Mouse (Mus musculus) embryonic fibroblast, embryonic 13.5 days (primary cell): Measurements from ENCODE around the gene Sidt1. TPM values are rescaled to one million over a fixed set of nuclear protein-coding genes. Genes with fewer than 3 reads are reported as not detected.

Experiments
- H3K27ac ChIP-seq: 2 replicates; pipeline ENCODE4 v1.5.1; 2012; ENCODE audit warnings: low read length, control low read depth, inconsistent platforms; ENCODE audit not compliant: insufficient read depth
- H3K4me1 ChIP-seq: 2 replicates; pipeline ENCODE4 v1.6.1; 2011; ENCODE audit warnings: low read length; ENCODE audit not compliant: control insufficient read depth, insufficient read depth
- H3K4me3 ChIP-seq: 2 replicates; pipeline ENCODE4 v1.5.1; 2011; ENCODE audit warnings: mild to moderate bottlenecking, control low read depth, low read length; ENCODE audit not compliant: insufficient read depth
- CTCF ChIP-seq: IDR thresholded peaks from 2 replicates; pipeline ENCODE4 v1.5.1; 2011; ENCODE audit warnings: mild to moderate bottlenecking, control low read depth, low read length, moderate library complexity, borderline replicate concordance; ENCODE audit not compliant: insufficient read depth
- POLR2A ChIP-seq: IDR thresholded peaks from 2 replicates; pipeline ENCODE4 v1.6.1; 2011; ENCODE audit warnings: low read depth, mild to moderate bottlenecking, control low read depth, low read length, moderate library complexity
- polyA plus RNA-seq: library from polyadenylated mRNA; stranded (reverse); fragments of >200 nt; gene quantifications from 2 replicates; pipeline ENCODE4 v1.2.4, GENCODE M21; 2011; ENCODE audit warnings: low read depth; ENCODE audit not compliant: missing spikeins, insufficient read length

Gene Sidt1
- polyA plus RNA-seq, 1 experiment: not detected

- no peak overlapping the region for H3K4me3 ChIP-seq
These were observed 80.3 kb downstream of the Sidt1 start for GRCm38 (mm10) chr16:44252735-44253134.

DNA sequence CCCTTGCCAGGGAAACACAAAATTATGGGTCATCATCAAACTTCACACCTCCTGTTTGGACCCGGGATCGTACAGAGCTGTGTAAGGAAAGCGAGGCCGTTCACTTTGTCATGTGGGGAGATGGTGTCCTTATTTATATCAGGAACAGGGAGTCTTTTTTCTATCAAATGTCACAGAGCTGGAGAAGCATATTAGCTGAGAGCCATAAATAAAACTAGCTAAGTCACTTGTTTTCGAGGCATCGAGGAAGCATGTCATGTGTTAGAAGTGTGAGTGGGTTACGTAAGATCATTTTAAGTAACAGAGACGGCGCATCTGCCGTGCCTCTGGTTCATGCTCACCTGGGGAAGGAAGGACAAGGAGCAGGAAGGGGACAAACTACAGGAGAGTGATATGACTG is 83.0 kb downstream of the Sidt1 start:
- TF ChIP-seq CTCF (no peak), POLR2A (no peak)
- H3K4me3 ChIP-seq: no peak overlapping the region

More at GRCm38 (mm10) chr16:44252735-44253134, 80.3 kb downstream of the Sidt1 start:
- TF ChIP-seq POLR2A: no peak
- no peak for TF ChIP-seq CTCF
- Histone ChIP-seq H3K4me1 (no peaks in the 10 kb centered on the region), H3K27ac (no peak overlapping the region)

DNA sequence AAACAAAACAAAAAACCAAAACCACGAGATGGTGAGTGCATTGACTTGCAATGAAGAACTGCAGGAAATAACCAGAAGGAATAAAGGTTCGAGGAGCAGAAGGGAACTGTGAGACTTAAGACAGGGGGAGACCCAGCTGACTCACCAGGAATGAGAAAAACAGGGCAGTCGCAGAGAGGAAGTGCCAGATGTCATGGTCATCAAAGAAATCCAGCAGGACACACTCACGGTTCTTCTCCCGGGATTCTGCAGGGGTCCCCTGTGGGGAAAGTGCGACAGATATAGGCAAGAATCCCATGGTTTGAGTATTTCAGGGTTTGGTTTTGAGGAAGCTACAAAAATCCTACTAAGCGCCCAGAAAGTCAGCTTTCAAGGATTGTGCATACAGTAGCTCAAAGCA is 89.7 kb downstream of the Sidt1 start:
- TF ChIP-seq POLR2A (no peak), CTCF (no peak)
- peaks cover 5% of the 10 kb centered on the region; the same call in 1 of the 2 replicates for H3K4me1 ChIP-seq
- H3K4me3 ChIP-seq: no peak overlapping the region
- H3K27ac ChIP-seq: no peak overlapping the region

More for the DNA sequence above, 83.0 kb downstream of the Sidt1 start:
- Histone ChIP-seq H3K4me1 (no peaks in the 10 kb centered on the region), H3K27ac (no peak overlapping the region)

DNA sequence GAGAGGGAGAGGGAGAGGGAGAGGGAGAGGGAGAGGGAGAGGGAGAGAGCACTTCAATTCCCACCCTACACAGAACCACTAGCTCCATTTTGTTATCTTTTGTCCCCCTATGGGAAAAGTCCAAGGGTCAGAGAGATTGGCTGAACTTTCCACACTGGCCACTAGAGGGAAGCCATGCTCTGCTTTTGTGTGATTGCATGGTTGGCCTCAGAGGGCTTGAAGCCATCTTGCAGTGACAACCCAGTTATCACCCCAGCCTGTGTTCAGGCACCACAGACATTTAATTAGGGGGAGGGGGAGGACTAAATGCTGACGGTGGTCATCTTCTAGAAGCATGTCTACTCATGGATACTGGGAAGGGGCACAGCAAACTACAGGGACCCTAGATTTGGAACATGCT is 90.4 kb downstream of the Sidt1 start:
- no peak overlapping the region for H3K27ac ChIP-seq
- no peak for TF ChIP-seq POLR2A
- peak; percentile 80; the same call in 1 of the 2 replicates for TF ChIP-seq CTCF
- peaks cover 5% of the 10 kb centered on the region; the same call in 1 of the 2 replicates for H3K4me1 ChIP-seq
- H3K4me3 ChIP-seq: no peak overlapping the region

- TF ChIP-seq CTCF (no peak), POLR2A (no peak)
- H3K27ac ChIP-seq: no peak overlapping the region
- peaks cover 5% of the 10 kb centered on the region; the same call in 1 of the 2 replicates for H3K4me1 ChIP-seq
- H3K4me3 ChIP-seq: no peak overlapping the region
These were observed 92.6 kb downstream of the Sidt1 start for GRCm38 (mm10) chr16:44240406-44240805.

GRCm38 (mm10) chr16:44238835-44239263 is 94.1 kb downstream of the Sidt1 start:
- no peak overlapping the region for H3K27ac ChIP-seq
- H3K4me3 ChIP-seq: no peak overlapping the region
- peaks cover 5% of the 10 kb centered on the region; the same call in 1 of the 2 replicates for H3K4me1 ChIP-seq
- TF ChIP-seq CTCF (no peak), POLR2A (no peak)

GRCm38 (mm10) chr16:44237836-44238235 is 95.2 kb downstream of the Sidt1 start:
- Histone ChIP-seq H3K4me1 (peaks cover 5% of the 10 kb centered on the region; the same call in 1 of the 2 replicates), H3K27ac (no peak overlapping the region), H3K4me3 (no peak overlapping the region)
- TF ChIP-seq POLR2A (no peak), CTCF (no peak)

- Histone ChIP-seq H3K4me1 (no peaks in the 10 kb centered on the region), H3K4me3 (no peak overlapping the region), H3K27ac (no peak overlapping the region)
- TF ChIP-seq CTCF (no peak), POLR2A (no peak)
These were observed 100.0 kb downstream of the Sidt1 start for GRCm38 (mm10) chr16:44233019-44233418.

GRCm38 (mm10) chr16:44226706-44227291 is 106.2 kb downstream of the Sidt1 start:
- Histone ChIP-seq H3K4me1 (no peaks in the 10 kb centered on the region), H3K27ac (no peak overlapping the region), H3K4me3 (no peak overlapping the region)
- TF ChIP-seq POLR2A (no peak), CTCF (no peak)

- Histone ChIP-seq H3K27ac (no peak overlapping the region), H3K4me1 (no peaks in the 10 kb centered on the region)
- TF ChIP-seq POLR2A: no peak
- no peak for TF ChIP-seq CTCF
These were observed 111.5 kb downstream of the Sidt1 start for GRCm38 (mm10) chr16:44221463-44221862.

More at GRCm38 (mm10) chr16:44221463-44221862, 111.5 kb downstream of the Sidt1 start:
- H3K4me3 ChIP-seq: no peak overlapping the region
